Mouse (Mus musculus): ENCODE measurements around the gene Ccnjl. TPM values are rescaled to one million over a fixed set of nuclear protein-coding genes. Genes with fewer than 3 reads are reported as not detected.
A peak's percentile ranks its signal among the peaks of the same experiment; 100 is the strongest.

Ccnjl gene
- polyA plus RNA-seq (2015; fragmentation: Nextera tagmentation; extraction: Ambion mirVana), result 9.9 and 11.0 TPM in 2 replicates

DNA sequence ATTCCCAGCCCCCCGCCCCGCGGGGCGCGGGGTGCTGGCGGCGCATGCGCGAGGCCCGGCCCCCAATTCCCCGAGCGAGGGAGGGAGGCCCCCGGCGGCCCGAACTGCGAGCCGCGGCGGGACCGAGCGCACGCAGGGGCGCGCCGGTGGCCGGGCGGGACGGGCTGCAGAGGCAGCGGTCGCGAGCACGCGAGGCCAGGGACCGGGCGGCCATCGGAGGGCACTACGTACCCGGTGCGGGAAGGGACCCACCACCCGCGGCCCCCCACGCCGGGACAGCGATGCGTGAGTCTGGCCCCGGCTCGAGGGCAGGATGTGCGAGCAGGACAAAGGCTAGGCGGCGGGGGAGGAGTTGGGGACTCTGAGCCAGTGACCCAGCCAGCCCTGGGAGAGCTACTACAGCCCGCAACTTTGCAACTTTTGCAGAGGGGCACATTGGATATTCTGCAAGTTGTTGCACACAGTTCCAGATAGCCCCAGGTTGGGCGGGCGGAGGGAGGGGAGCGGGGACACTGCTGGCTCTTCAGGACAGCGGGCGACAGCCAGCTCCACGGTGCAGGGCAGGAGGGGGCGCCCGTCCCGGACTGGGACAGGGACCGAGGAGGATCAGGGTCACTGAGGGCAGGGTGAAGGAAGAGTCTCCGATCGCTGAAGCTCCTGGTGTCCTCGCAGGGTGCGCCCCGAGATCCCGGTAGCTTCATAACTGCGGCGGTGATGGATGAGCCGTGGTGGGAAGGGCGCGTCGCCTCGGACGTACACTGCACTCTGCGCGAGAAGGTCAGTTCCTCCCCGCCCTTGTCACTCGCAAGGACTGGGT, at the start of gene Ccnjl:
Gene Ccnjl (plus strand): TSS at position 102 of the 817 bp plus-strand sequence.
- peak within 1 kb of the TSS; percentile 77 for H3K4me3 ChIP-seq (replicated peaks; ENCODE audit: low read length)
- WGBS, result under 1% methylated on average over 75 of the region's 79 CpGs
- no peaks in the 10 kb centered on the region for H3K9me3 ChIP-seq (replicated peaks; ENCODE audit: control insufficient read depth, low read length)
- H3K27ac ChIP-seq (ENCODE audit: low read length), result peak within 1 kb of the TSS; percentile 75
- ATAC-seq (ENCODE audit: insufficient read depth, low FRiP score), result peak; percentile 88
- H3K4me2 ChIP-seq (ENCODE audit: low read depth, low read length), result peak within 1 kb of the TSS; percentile 83
- no peaks in the 10 kb centered on the region for H3K27me3 ChIP-seq (ENCODE audit: control insufficient read depth, insufficient read depth, low read length)
- no peaks in the 10 kb centered on the region for H3K4me1 ChIP-seq (ENCODE audit: control insufficient read depth, insufficient read depth, low read length)
- peak within 1 kb of the TSS; percentile 89 for H3K9ac ChIP-seq (ENCODE audit: low read length)
- H3K36me3 ChIP-seq (ENCODE audit: control insufficient read depth, insufficient read depth, low read length), result no peaks in the 10 kb centered on the region

DNA sequence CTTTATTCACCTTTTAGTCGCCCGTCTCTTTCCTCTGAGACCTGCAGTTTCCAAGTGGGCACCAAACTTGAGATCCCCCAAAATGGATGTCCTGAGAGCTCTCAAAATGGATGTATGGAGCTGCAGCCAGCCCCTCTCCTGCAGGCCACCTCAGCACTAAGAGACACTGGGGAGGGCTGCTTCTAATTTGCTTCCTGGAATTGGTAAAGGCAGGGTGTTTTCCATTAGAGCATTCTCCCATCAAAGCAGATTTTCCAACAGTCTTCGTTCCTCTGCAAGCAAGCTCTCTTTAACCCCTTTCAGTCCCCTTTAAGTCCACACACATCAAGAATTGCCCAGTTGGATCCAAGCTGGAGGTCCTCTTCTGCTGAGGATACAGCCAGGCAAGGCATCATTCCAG, 49.2 kb upstream of the Ccnjl start:
- Histone ChIP-seq H3K27ac (ENCODE audit: low read length) (no peak overlapping the region), H3K9ac (ENCODE audit: low read length) (no peak overlapping the region), H3K4me2 (ENCODE audit: low read depth, low read length) (no peak overlapping the region), H3K9me3 (replicated peaks; ENCODE audit: control insufficient read depth, low read length) (no peaks in the 10 kb centered on the region), H3K4me3 (replicated peaks; ENCODE audit: low read length) (no peak overlapping the region), H3K4me1 (ENCODE audit: control insufficient read depth, insufficient read depth, low read length) (peaks cover 39% of the 10 kb centered on the region), H3K27me3 (ENCODE audit: control insufficient read depth, insufficient read depth, low read length) (no peaks in the 10 kb centered on the region), H3K36me3 (ENCODE audit: control insufficient read depth, insufficient read depth, low read length) (no peaks in the 10 kb centered on the region)
- no peak for ATAC-seq (ENCODE audit: insufficient read depth, low FRiP score)
- WGBS, result 81% methylated on average over 3 of the region's 3 CpGs

GRCm38 (mm10) chr11:43480561-43480960, 48.0 kb upstream of the Ccnjl start:
- H3K4me3 ChIP-seq (replicated peaks; ENCODE audit: low read length), result no peak overlapping the region
- no peaks in the 10 kb centered on the region for H3K9me3 ChIP-seq (replicated peaks; ENCODE audit: control insufficient read depth, low read length)
- H3K9ac ChIP-seq (ENCODE audit: low read length), result no peak overlapping the region
- peaks cover 28% of the 10 kb centered on the region for H3K4me1 ChIP-seq (ENCODE audit: control insufficient read depth, insufficient read depth, low read length)
- H3K36me3 ChIP-seq (ENCODE audit: control insufficient read depth, insufficient read depth, low read length), result no peaks in the 10 kb centered on the region
- no peak for ATAC-seq (ENCODE audit: insufficient read depth, low FRiP score)
- H3K27ac ChIP-seq (ENCODE audit: low read length), result no peak overlapping the region
- no peaks in the 10 kb centered on the region for H3K27me3 ChIP-seq (ENCODE audit: control insufficient read depth, insufficient read depth, low read length)
- no peak overlapping the region for H3K4me2 ChIP-seq (ENCODE audit: low read depth, low read length)
- 34% methylated on average over 5 of the region's 5 CpGs for WGBS

- peak; percentile 16; the same call in 1 of the 2 replicates for ATAC-seq (ENCODE audit: insufficient read depth, low FRiP score)
- 33% methylated on average over 3 of the region's 3 CpGs for WGBS
- no peak overlapping the region for H3K4me2 ChIP-seq (ENCODE audit: low read depth, low read length)
- no peaks in the 10 kb centered on the region for H3K36me3 ChIP-seq (ENCODE audit: control insufficient read depth, insufficient read depth, low read length)
- H3K27ac ChIP-seq (ENCODE audit: low read length), result no peak overlapping the region
- H3K4me1 ChIP-seq (ENCODE audit: control insufficient read depth, insufficient read depth, low read length), result peaks cover 27% of the 10 kb centered on the region
- H3K27me3 ChIP-seq (ENCODE audit: control insufficient read depth, insufficient read depth, low read length), result no peaks in the 10 kb centered on the region
- H3K4me3 ChIP-seq (replicated peaks; ENCODE audit: low read length), result no peak overlapping the region
- H3K9ac ChIP-seq (ENCODE audit: low read length), result no peak overlapping the region
- no peaks in the 10 kb centered on the region for H3K9me3 ChIP-seq (replicated peaks; ENCODE audit: control insufficient read depth, low read length)
These were observed 46.7 kb upstream of the Ccnjl start for GRCm38 (mm10) chr11:43481672-43482522.

GRCm38 (mm10) chr11:43483122-43483792, 45.3 kb upstream of the Ccnjl start:
- Histone ChIP-seq H3K9ac (ENCODE audit: low read length) (no peak overlapping the region), H3K4me2 (ENCODE audit: low read depth, low read length) (no peak overlapping the region), H3K27ac (ENCODE audit: low read length) (peak overlapping the region; percentile 85), H3K4me3 (replicated peaks; ENCODE audit: low read length) (no peak overlapping the region), H3K4me1 (ENCODE audit: control insufficient read depth, insufficient read depth, low read length) (peaks cover 27% of the 10 kb centered on the region), H3K27me3 (ENCODE audit: control insufficient read depth, insufficient read depth, low read length) (no peaks in the 10 kb centered on the region), H3K9me3 (replicated peaks; ENCODE audit: control insufficient read depth, low read length) (no peaks in the 10 kb centered on the region), H3K36me3 (ENCODE audit: control insufficient read depth, insufficient read depth, low read length) (no peaks in the 10 kb centered on the region)
- ATAC-seq (ENCODE audit: insufficient read depth, low FRiP score), result peak; percentile 67; the same call in 1 of the 2 replicates
- WGBS, result 31% methylated on average over 6 of the region's 6 CpGs

GRCm38 (mm10) chr11:43484057-43484456, 44.5 kb upstream of the Ccnjl start:
- H3K9ac ChIP-seq (ENCODE audit: low read length), result 0 out of 2 replicates have a peak overlapping the region, but pooled peaks have one; percentile 5
- no peaks in the 10 kb centered on the region for H3K9me3 ChIP-seq (replicated peaks; ENCODE audit: control insufficient read depth, low read length)
- peaks cover 27% of the 10 kb centered on the region for H3K4me1 ChIP-seq (ENCODE audit: control insufficient read depth, insufficient read depth, low read length)
- H3K4me2 ChIP-seq (ENCODE audit: low read depth, low read length), result no peak overlapping the region
- no peaks in the 10 kb centered on the region for H3K27me3 ChIP-seq (ENCODE audit: control insufficient read depth, insufficient read depth, low read length)
- no peaks in the 10 kb centered on the region for H3K36me3 ChIP-seq (ENCODE audit: control insufficient read depth, insufficient read depth, low read length)
- ATAC-seq (ENCODE audit: insufficient read depth, low FRiP score), result no peak
- H3K27ac ChIP-seq (ENCODE audit: low read length), result peak overlapping the region; percentile 85
- no peak overlapping the region for H3K4me3 ChIP-seq (replicated peaks; ENCODE audit: low read length)
- 56% methylated on average over 4 of the region's 4 CpGs for WGBS

- 48% methylated on average over 11 of the region's 11 CpGs for WGBS
- H3K27ac ChIP-seq (ENCODE audit: low read length), result no peak overlapping the region
- peaks cover 27% of the 10 kb centered on the region for H3K4me1 ChIP-seq (ENCODE audit: control insufficient read depth, insufficient read depth, low read length)
- no peak overlapping the region for H3K4me2 ChIP-seq (ENCODE audit: low read depth, low read length)
- no peaks in the 10 kb centered on the region for H3K27me3 ChIP-seq (ENCODE audit: control insufficient read depth, insufficient read depth, low read length)
- no peak overlapping the region for H3K4me3 ChIP-seq (replicated peaks; ENCODE audit: low read length)
- H3K9me3 ChIP-seq (replicated peaks; ENCODE audit: control insufficient read depth, low read length), result no peaks in the 10 kb centered on the region
- no peak for ATAC-seq (ENCODE audit: insufficient read depth, low FRiP score)
- no peaks in the 10 kb centered on the region for H3K36me3 ChIP-seq (ENCODE audit: control insufficient read depth, insufficient read depth, low read length)
- H3K9ac ChIP-seq (ENCODE audit: low read length), result no peak overlapping the region
These were observed 43.9 kb upstream of the Ccnjl start for GRCm38 (mm10) chr11:43484652-43485051.

DNA sequence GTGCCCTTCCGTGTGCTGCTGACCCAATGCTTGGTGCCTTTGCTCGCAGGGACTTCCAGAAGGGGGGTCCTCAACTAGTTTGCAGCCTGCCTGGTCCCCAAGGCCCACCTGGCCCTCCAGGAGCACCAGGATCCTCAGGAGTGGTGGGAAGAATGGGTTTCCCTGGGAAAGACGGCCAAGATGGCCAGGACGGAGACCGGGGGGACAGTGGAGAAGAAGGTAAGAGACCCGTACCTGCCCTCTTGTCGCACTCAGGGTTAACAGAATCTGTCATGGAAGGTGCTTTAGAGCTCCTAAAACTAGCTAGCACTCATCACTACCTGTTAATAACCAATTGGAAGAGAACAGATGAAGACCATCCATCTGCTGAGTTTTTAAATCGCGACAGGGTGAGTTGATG, 42.7 kb upstream of the Ccnjl start:
- 78% methylated on average over 9 of the region's 9 CpGs for WGBS
- no peak overlapping the region for H3K27ac ChIP-seq (ENCODE audit: low read length)
- H3K9me3 ChIP-seq (replicated peaks; ENCODE audit: control insufficient read depth, low read length), result no peaks in the 10 kb centered on the region
- no peaks in the 10 kb centered on the region for H3K27me3 ChIP-seq (ENCODE audit: control insufficient read depth, insufficient read depth, low read length)
- no peaks in the 10 kb centered on the region for H3K36me3 ChIP-seq (ENCODE audit: control insufficient read depth, insufficient read depth, low read length)
- H3K4me1 ChIP-seq (ENCODE audit: control insufficient read depth, insufficient read depth, low read length), result peaks cover 27% of the 10 kb centered on the region
- no peak overlapping the region for H3K4me3 ChIP-seq (replicated peaks; ENCODE audit: low read length)
- no peak for ATAC-seq (ENCODE audit: insufficient read depth, low FRiP score)
- no peak overlapping the region for H3K9ac ChIP-seq (ENCODE audit: low read length)
- H3K4me2 ChIP-seq (ENCODE audit: low read depth, low read length), result no peak overlapping the region

All from stomach, embryonic 16.5 days (tissue).